Mouse (Mus musculus): Measurements from ENCODE around the gene Elovl7.

Gene Elovl7

GRCm38 (mm10) chr13:108303841-108304240 lies 89.6 kb downstream of the Elovl7 start:
- DNase-seq, result no peak

GRCm38 (mm10) chr13:108304680-108305079 lies 90.5 kb downstream of the Elovl7 start:
- DNase-seq, result no peak

- DNase-seq, result peak; percentile 96
Observed at GRCm38 (mm10) chr13:108315702-108316486, 101.7 kb downstream of the Elovl7 start, which contains the start of gene Depdc1b. TSS of gene Depdc1b (plus strand) at chr13:108316332.

DNA sequence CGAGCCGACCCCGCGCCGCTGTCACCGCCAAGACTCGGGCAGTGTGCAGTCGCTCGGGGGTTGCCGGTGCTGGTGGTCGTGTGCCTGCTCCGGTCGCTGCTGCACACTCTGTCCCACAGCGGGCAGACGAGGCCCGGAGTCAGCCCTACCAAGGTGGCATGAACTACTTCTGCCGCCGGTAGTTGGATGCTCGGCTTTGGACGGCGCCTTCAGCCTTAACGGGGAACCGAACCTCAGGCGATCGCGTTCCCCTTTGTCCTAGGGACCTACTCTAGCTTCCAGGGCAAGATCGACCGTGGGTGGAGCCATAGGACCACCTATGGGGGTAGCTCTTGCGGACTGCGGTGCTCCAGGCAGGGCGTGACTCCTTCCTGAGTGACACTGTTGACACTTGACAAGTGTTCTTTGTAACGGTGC lies 102.3 kb downstream of the Elovl7 start:
- DNase-seq, result no peak

DNA sequence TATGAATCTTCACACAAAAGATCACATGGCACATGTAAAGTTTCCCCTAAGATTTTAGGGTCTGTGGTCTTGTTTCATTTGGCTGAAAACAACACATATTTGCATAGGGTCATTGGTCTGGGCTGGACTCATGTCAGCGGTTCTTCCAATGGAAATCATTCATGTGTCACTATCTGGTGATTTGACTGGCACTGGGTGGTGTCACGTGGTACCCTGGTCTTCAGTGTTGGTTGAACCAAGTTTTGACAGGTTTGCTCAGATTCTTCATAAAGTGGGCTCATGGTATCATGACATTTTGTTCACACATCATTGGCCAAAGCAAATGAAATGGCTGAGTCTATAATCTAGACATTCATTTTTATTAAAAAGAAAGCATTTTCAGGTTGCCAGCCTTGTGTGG lies 103.2 kb downstream of the Elovl7 start:
- DNase-seq, result no peak

GRCm38 (mm10) chr13:108319028-108319427 lies 104.8 kb downstream of the Elovl7 start:
- DNase-seq, result no peak

GRCm38 (mm10) chr13:108320216-108320615 lies 106.0 kb downstream of the Elovl7 start:
- DNase-seq, result no peak

- DNase-seq, result no peak
Observed at GRCm38 (mm10) chr13:108322466-108322865, 108.3 kb downstream of the Elovl7 start.

DNA sequence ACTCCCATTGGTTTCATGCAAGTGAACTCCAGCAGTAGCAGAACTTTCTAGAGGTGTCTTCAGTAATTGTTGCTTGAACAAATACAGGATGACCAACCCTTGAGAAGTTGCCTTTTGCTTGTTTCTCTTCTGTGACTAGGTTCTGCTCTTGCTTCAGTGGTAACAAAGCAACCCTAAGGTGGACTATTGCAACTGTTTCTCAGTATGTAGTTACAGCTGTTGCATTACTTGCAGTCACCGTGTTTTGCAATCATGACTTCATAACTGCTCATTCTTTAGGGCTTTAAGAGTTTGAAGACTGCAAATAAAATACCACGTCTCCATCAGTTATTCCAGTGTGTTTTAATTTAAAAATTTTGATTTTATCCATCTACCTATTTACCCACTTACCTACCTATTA lies 109.1 kb downstream of the Elovl7 start:
- DNase-seq, result no peak

DNA sequence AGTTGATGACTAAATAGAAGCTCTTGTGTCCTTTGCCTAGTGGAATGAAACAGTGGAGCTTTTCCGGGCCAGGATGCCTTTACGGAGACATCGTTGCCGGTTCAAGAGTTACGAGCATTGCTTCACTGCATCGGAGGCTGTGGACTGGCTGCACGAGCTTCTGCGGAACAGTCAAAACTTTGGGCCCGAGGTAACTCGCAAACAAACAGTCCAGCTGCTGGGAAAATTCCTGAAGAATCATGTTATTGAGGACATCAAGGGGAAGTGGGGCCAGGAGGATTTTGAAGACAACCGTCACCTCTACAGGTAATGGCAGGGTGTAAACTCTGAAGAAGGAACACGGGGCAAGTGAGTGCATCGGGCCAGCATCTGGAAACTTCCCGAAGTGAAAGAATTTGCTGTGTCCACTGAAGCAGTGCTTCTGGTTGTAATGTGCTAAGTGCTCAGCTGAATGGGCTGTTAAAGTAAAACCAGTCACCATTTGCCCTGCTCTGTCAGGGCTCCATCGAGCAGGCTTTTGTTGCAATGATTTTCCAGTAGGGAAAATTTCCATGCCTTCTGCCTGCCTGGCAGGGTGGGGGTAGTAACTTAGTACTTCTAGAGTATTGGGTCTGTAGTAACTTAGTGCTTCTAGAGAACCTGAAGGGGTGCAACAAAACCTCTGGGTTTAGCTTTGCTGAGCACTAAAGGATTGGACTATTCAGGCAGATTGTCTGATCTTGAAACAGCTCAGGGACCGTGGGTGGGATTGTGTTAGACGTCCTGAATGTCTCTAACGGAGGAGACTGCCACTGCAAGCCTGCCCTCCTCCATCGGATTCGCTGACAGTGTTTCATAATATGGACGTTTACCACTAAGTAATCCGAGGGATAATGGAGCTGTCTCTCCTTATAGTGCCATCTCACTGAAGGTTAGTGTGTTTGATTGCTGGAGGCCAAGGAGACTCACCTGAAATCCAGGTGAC lies 109.9 kb downstream of the Elovl7 start:
- DNase-seq, result no peak

DNA sequence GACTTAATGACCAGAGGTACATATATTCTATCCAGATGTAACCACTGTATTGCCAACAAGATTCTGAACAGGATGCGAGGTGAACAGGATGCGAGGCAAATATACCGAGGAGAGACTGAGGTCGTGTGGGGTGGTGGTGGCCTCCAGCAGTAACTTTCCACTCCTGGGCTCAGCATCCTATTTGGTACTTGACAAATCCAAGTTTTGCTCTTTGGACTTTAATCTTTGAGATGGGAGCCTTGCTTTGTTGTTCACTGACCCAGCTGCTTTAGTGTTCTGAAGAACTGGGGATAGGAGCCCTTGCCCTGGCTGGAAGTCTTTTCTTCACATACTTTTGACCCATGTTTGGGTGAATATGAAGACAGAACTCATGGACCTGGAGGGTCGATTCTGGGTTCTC lies 111.7 kb downstream of the Elovl7 start:
- DNase-seq, result no peak

DNA sequence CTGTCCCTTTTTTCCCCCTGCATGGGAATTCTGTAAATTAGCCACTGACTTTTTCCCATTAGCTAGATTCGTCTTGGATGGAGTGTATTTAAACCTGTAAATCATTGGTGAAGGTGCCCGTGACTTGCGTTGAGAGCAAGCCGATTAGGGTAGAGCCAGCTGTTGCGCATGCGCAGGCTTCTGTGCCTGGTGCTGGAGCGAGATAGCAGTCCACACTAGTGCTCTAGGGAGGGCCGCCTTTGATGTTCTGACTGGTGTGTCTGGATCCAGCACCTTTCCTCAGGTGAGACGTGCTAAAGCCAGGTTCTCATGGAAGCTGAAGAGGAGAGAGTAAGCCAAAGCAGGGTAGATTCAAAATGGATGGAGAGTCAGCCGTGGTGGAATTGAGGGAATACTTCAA lies 112.1 kb downstream of the Elovl7 start:
- DNase-seq, result no peak

- no peak for DNase-seq
Observed at GRCm38 (mm10) chr13:108327047-108327446, 112.8 kb downstream of the Elovl7 start.

- no peak for DNase-seq
Observed at GRCm38 (mm10) chr13:108328406-108329180, 114.4 kb downstream of the Elovl7 start.

- no peak for DNase-seq
Observed at GRCm38 (mm10) chr13:108329693-108330092, 115.5 kb downstream of the Elovl7 start.

All from lung, postnatal 14 days (tissue).